Mouse (Mus musculus) liver, embryonic 12.5 days (tissue): ENCODE data around the gene Krt73. TPM values are rescaled to one million over a fixed set of nuclear protein-coding genes. Genes with fewer than 3 reads are reported as not detected.

ENCODE experiments used
- ATAC-seq: fragments of 200-750 bp; cut with Nextera tagmentation; 2 replicates; pipeline ENCODE4 v1.8.0; 2017; ENCODE audit warnings: moderate number of reproducible peaks, mild to moderate bottlenecking, moderate library complexity
- H3K27ac ChIP-seq: fragments of 300-500 bp; sonication (generic); 2 replicates; pipeline ENCODE4 v1.5.1; 2016; ENCODE audit warnings: mild to moderate bottlenecking
- H3K27me3 ChIP-seq: fragments of 300-500 bp; sonication (generic); replicated peaks from 2 replicates; pipeline ENCODE4 v1.6.1; 2016; ENCODE audit warnings: mild to moderate bottlenecking, moderate library complexity
- H3K36me3 ChIP-seq: fragments of 300-500 bp; sonication (generic); 2 replicates; pipeline ENCODE4 v1.6.1; 2016; ENCODE audit warnings: mild to moderate bottlenecking, moderate library complexity
- H3K4me1 ChIP-seq: fragments of 300-500 bp; sonication (generic); 2 replicates; pipeline ENCODE4 v1.6.1; 2016
- H3K4me2 ChIP-seq: fragments of 300-500 bp; sonication (generic); 2 replicates; pipeline ENCODE4 v1.6.1; 2016; ENCODE audit warnings: mild to moderate bottlenecking, moderate library complexity
- H3K4me3 ChIP-seq: fragments of 300-500 bp; sonication (generic); 2 replicates; pipeline ENCODE4 v1.5.1; 2016; ENCODE audit warnings: mild to moderate bottlenecking, moderate library complexity
- H3K9ac ChIP-seq: fragments of 300-500 bp; sonication (generic); 2 replicates; pipeline ENCODE4 v1.6.1; 2016; ENCODE audit warnings: mild to moderate bottlenecking, moderate library complexity
- H3K9me3 ChIP-seq: fragments of 300-500 bp; sonication (generic); replicated peaks from 2 replicates; pipeline ENCODE4 v1.6.1; 2016; ENCODE audit warnings: mild to moderate bottlenecking, moderate library complexity
- WGBS: fragments of 180-500 bp; shearing (Covaris S2); methylation state at CpG from one replicate; pipeline ENCODE4 v1.1.7; 2016; ENCODE audit not compliant: insufficient replicate concordance; 5-methylcytosine and 5-hydroxymethylcytosine counted together
- polyA plus RNA-seq: library from polyadenylated mRNA; unstranded; fragments of >200 nt; fragmentation: Nextera tagmentation; extraction: Ambion mirVana; gene quantifications from 2 replicates; pipeline ENCODE4 v1.2.1, GENCODE M21; 2016

Krt73 gene
- polyA plus RNA-seq: not detected in 2 replicates

GRCm38 (mm10) chr15:101802296-101802835 lies at the start of gene Krt73:
TSS of gene Krt73 (minus strand) at chr15:101802346.
- no peak within 1 kb of the TSS for H3K4me3 ChIP-seq
- WGBS: 50% methylated on average over 6 of the region's 6 CpGs

GRCm38 (mm10) chr15:101850694-101851093 lies 48.5 kb upstream of the Krt73 start, which contains the start of gene Krt1:
TSS of gene Krt1 (minus strand) at chr15:101850794.
- Histone ChIP-seq H3K27ac (no peak within 1 kb of the TSS), H3K27me3 (peaks cover 65% of the 10 kb centered on the region), H3K9me3 (no peaks in the 10 kb centered on the region), H3K4me2 (no peak within 1 kb of the TSS), H3K4me3 (no peak within 1 kb of the TSS), H3K4me1 (no peaks in the 10 kb centered on the region), H3K36me3 (no peaks in the 10 kb centered on the region), H3K9ac (no peak within 1 kb of the TSS)
- ATAC-seq: no peak
- 63% methylated on average over 6 of the region's 6 CpGs for WGBS

More at GRCm38 (mm10) chr15:101802296-101802835, at the start of gene Krt73:
- H3K4me2 ChIP-seq: no peak within 1 kb of the TSS
- ATAC-seq: no peak
- H3K27me3 ChIP-seq: peaks cover 4% of the 10 kb centered on the region; the same call in 1 of the 2 replicates
- no peak within 1 kb of the TSS for H3K27ac ChIP-seq
- no peak within 1 kb of the TSS for H3K9ac ChIP-seq
- no peaks in the 10 kb centered on the region for H3K9me3 ChIP-seq
- H3K4me1 ChIP-seq: no peaks in the 10 kb centered on the region
- no peaks in the 10 kb centered on the region for H3K36me3 ChIP-seq

DNA sequence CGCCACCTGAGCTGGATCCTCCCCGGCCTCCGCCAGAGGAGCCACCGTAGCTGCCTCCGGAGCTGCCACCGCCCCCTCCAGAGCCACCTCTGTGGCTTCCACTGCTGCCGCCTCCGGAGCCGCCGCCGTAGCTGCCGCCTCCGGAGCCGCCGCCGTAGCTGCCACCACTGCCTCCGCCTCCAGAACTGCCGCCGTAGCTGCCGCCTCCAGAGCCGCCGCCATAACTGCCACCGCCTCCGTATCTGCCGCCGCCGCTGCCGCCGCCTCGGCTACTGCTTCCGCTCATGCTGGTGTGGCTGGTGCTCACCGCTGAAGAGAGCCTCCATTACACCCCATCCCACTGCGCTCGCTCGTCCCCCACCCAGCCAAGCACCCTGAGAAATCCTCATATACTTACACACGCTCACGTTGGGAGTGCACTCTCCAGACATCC lies 43.8 kb upstream of the Krt73 start:
- Histone ChIP-seq H3K4me3 (peak overlapping the region; percentile 42), H3K9ac (peak overlapping the region; percentile 31; the same call in 1 of the 2 replicates), H3K4me2 (peak overlapping the region; percentile 66), H3K36me3 (no peaks in the 10 kb centered on the region), H3K4me1 (no peaks in the 10 kb centered on the region), H3K27ac (no peak overlapping the region), H3K27me3 (peaks cover 66% of the 10 kb centered on the region), H3K9me3 (no peaks in the 10 kb centered on the region)
- WGBS: 2% methylated on average over 36 of the region's 37 CpGs
- no peak for ATAC-seq

GRCm38 (mm10) chr15:101843192-101843591 lies 41.0 kb upstream of the Krt73 start:
- no peak for ATAC-seq
- no peaks in the 10 kb centered on the region for H3K9me3 ChIP-seq
- peaks cover 55% of the 10 kb centered on the region for H3K27me3 ChIP-seq
- H3K4me3 ChIP-seq: no peak overlapping the region
- no peaks in the 10 kb centered on the region for H3K36me3 ChIP-seq
- H3K4me2 ChIP-seq: no peak overlapping the region
- no peak overlapping the region for H3K27ac ChIP-seq
- no peak overlapping the region for H3K9ac ChIP-seq
- no peaks in the 10 kb centered on the region for H3K4me1 ChIP-seq
- WGBS: 51% methylated on average over 9 of the region's 9 CpGs

DNA sequence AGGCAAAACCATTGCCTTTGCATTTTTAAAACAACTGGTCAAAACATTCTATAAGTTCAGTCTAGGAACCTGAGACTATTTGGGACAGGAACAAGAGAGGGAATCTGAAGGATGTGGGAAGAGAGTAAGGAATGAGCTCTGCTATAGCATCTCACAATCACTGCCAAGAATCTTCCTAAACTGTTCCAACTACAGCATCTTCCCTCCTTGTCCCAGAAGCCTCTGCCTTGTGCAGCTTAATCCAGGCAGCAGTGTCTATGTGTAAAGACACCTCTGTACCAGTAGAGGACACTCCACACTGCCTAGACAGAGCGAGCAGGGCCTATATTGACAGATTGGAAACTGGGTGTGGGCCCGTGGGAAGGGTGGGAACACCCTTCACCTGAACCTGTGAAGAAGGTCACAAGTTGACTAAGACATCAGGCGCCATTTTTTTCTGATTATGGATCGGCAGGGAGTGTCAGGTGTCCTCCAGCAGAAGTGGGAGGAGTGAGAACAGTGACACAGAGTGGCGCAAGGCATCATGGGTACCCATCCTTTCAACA lies 32.7 kb upstream of the Krt73 start:
- H3K4me3 ChIP-seq: no peak overlapping the region
- no peaks in the 10 kb centered on the region for H3K36me3 ChIP-seq
- no peak for ATAC-seq
- H3K4me2 ChIP-seq: no peak overlapping the region
- no peaks in the 10 kb centered on the region for H3K27me3 ChIP-seq
- 55% methylated on average over 5 of the region's 5 CpGs for WGBS
- no peaks in the 10 kb centered on the region for H3K4me1 ChIP-seq
- H3K27ac ChIP-seq: no peak overlapping the region
- no peak overlapping the region for H3K9ac ChIP-seq
- H3K9me3 ChIP-seq: no peaks in the 10 kb centered on the region

GRCm38 (mm10) chr15:101833131-101833530 lies 31.0 kb upstream of the Krt73 start:
- no peak for ATAC-seq
- 28% methylated on average over 6 of the region's 6 CpGs for WGBS
- H3K9ac ChIP-seq: no peak overlapping the region
- H3K4me3 ChIP-seq: no peak overlapping the region
- H3K36me3 ChIP-seq: no peaks in the 10 kb centered on the region
- no peaks in the 10 kb centered on the region for H3K9me3 ChIP-seq
- no peaks in the 10 kb centered on the region for H3K4me1 ChIP-seq
- no peak overlapping the region for H3K27ac ChIP-seq
- no peaks in the 10 kb centered on the region for H3K27me3 ChIP-seq
- no peak overlapping the region for H3K4me2 ChIP-seq

- Histone ChIP-seq H3K4me1 (no peaks in the 10 kb centered on the region), H3K27me3 (no peaks in the 10 kb centered on the region; the same call in 1 of the 2 replicates), H3K9ac (no peak overlapping the region), H3K9me3 (no peaks in the 10 kb centered on the region), H3K27ac (no peak overlapping the region), H3K4me2 (no peak overlapping the region), H3K36me3 (no peaks in the 10 kb centered on the region), H3K4me3 (no peak overlapping the region)
- ATAC-seq: no peak
- WGBS: 49% methylated on average over 5 of the region's 5 CpGs
Observed at GRCm38 (mm10) chr15:101829441-101829840, 27.3 kb upstream of the Krt73 start.

DNA sequence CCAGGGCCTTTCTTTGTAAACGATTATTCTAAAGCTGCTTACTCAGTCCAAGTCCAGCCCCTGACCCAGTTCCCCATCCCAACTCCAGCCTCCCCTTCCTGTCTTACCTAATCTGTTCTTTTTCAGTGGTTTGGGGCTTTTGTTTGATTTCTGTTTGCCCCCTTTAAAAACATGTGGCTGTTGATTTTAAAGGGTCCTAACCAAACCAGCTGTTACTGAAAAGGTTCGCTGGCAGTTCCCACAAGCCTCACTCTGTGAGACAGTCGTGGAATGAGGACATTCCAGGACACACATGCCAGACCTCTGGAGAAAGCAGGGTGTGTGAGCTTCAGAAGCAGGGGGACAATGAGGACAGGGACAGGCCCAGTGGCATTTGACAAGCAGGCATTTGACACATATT lies 19.6 kb upstream of the Krt73 start:
- Histone ChIP-seq H3K4me1 (no peaks in the 10 kb centered on the region), H3K4me2 (no peak overlapping the region), H3K9ac (no peak overlapping the region), H3K9me3 (no peaks in the 10 kb centered on the region), H3K27ac (no peak overlapping the region), H3K27me3 (peaks cover 9% of the 10 kb centered on the region; the same call in 1 of the 2 replicates), H3K36me3 (no peaks in the 10 kb centered on the region), H3K4me3 (no peak overlapping the region)
- no peak for ATAC-seq
- WGBS: 29% methylated on average over 3 of the region's 3 CpGs

DNA sequence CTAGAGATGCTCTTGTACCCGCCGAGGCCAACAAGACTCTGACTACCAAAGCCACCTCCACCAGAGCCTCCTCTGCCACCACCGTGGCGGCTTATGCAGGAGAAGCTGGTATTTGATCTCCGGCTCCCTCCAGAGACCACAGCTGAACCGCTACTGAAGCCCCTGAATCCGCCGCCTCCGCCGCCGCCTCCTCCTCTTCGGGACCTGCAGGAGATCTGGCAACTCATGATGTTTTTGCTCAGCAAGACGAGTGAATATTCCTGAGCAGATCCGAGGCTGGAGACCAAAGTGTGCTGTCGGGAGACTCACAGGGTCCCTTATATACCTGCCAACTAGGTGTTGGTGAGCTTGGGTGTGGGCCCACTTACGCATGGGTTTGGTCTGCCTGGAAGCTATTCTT lies 15.7 kb upstream of the Krt73 start, which contains the start of gene Krt2:
TSS of gene Krt2 (minus strand) at position 295 of the 400 bp plus-strand sequence.
- 59% methylated on average over 16 of the region's 16 CpGs for WGBS
- Histone ChIP-seq H3K9me3 (no peaks in the 10 kb centered on the region), H3K27ac (no peak within 1 kb of the TSS), H3K4me2 (no peak within 1 kb of the TSS), H3K4me3 (no peak within 1 kb of the TSS), H3K27me3 (peaks cover 12% of the 10 kb centered on the region; the same call in 1 of the 2 replicates), H3K4me1 (no peaks in the 10 kb centered on the region), H3K36me3 (no peaks in the 10 kb centered on the region), H3K9ac (no peak within 1 kb of the TSS)
- ATAC-seq: no peak

DNA sequence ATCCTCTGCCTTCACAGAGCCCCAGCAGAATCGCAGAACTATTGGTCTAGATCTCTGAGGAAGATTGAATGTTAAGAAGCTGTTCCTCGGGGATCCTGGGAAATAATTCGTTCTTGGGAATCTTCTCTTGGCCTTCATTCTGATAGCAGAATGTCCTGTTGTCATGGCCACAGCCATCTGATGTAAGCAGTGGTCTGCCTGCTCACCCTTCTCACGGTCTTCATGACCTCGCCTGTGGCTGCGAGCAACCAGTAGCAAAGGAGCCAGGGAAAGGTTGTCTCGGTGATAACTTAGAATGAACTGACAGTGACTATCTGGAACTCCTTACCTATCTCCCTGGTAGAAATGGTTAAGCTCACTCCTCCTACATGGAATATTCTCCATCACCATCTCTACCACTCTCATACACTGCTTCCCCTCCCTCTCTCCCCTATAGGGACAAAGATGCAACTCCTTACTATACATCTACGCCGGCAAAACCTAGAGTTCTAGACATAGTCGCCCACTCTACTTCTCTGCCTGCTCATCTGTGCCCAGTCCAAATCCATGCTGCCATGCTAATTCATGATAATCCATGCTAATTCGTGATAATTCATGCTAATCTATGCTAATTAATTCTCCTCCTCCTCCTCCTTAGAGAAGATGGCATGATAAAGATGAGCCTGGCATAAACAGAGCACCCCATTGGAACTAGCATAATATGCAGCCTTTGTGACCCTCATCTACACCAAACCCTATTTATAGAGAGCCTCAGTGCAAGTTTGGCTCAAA lies 1.1 kb upstream of the Krt73 start:
- Histone ChIP-seq H3K4me3 (no peak overlapping the region), H3K27ac (no peak overlapping the region), H3K9ac (no peak overlapping the region), H3K4me2 (no peak overlapping the region), H3K9me3 (no peaks in the 10 kb centered on the region), H3K27me3 (peaks cover 4% of the 10 kb centered on the region; the same call in 1 of the 2 replicates), H3K4me1 (no peaks in the 10 kb centered on the region), H3K36me3 (no peaks in the 10 kb centered on the region)
- no peak for ATAC-seq
- 60% methylated on average over 11 of the region's 11 CpGs for WGBS

GRCm38 (mm10) chr15:101790867-101791266 lies 11.3 kb downstream of the Krt73 start:
- Histone ChIP-seq H3K27me3 (0 out of 2 replicates have a peak, but pooled peaks cover 17% of the 10 kb centered on the region), H3K4me2 (no peak overlapping the region), H3K4me3 (no peak overlapping the region), H3K9me3 (no peaks in the 10 kb centered on the region), H3K27ac (no peak overlapping the region), H3K4me1 (no peaks in the 10 kb centered on the region), H3K36me3 (no peaks in the 10 kb centered on the region), H3K9ac (no peak overlapping the region)
- ATAC-seq: no peak
- WGBS: 15% methylated on average over 3 of the region's 3 CpGs

DNA sequence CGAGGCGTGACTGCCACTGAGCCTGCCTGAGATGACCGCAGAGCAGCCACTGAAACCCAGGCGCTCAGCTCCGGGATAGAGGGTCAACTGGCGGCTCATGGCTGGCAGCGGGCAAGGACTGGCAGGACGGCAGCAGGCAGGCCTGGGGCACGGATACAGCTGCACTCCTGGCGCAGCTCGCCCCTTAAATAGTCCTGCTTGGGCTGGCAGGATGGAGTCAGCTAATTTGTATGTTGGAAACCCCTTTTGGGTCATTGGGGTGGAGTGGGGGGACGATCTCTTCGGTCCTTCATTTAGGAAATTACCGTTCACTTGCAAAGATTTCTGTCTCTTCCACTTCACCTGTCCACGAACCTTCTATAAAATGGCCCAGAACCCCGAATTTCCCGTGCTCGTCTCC lies 15.8 kb downstream of the Krt73 start, which contains the start of gene Krt72:
TSS of gene Krt72 (minus strand) at position 101 of the 400 bp plus-strand sequence.
- Histone ChIP-seq H3K9me3 (no peaks in the 10 kb centered on the region), H3K27me3 (0 out of 2 replicates have a peak, but pooled peaks cover 17% of the 10 kb centered on the region), H3K9ac (no peak within 1 kb of the TSS), H3K4me3 (no peak within 1 kb of the TSS), H3K4me2 (no peak within 1 kb of the TSS), H3K36me3 (no peaks in the 10 kb centered on the region), H3K4me1 (no peaks in the 10 kb centered on the region), H3K27ac (no peak within 1 kb of the TSS)
- 69% methylated on average over 18 of the region's 18 CpGs for WGBS
- no peak for ATAC-seq
